Mouse (Mus musculus): ENCODE measurements around the gene Gm5934. TPM values are rescaled to one million over a fixed set of nuclear protein-coding genes. Genes with fewer than 3 reads are reported as not detected.
"Not testable (repeated sequence)": the region's sequence is repeated elsewhere in the genome, so short reads cannot be mapped to it uniquely, and the experiment has no call there.

Gene Gm5934
- not detected for total RNA-seq (2021)

- intact Hi-C loops (cut with DNase I); DNase-seq (ENCODE audit: low spot score in 2 of 2): not testable (repeated sequence)
These were observed at the start of gene Gm5934 for GRCm38 (mm10) chrX:24500660-24501059. Gene Gm5934 (minus strand): TSS chrX:24500760.

Other genes with a start within 250 kb of the Gm5934 start
- gene Gm4297, start 74.1 kb upstream of the Gm5934 start, total RNA-seq (2021), result not detected

Data from left cerebral cortex, postnatal 36 days (tissue).